Mouse (Mus musculus) spleen, adult 2 months (tissue): ENCODE measurements around the gene Pnmal1. TPM values are rescaled to one million over a fixed set of nuclear protein-coding genes. Genes with fewer than 3 reads are reported as not detected.

Experiments
- DNase-seq, 2 experiments: peaks; one replicate each; pipeline versions ENCODE4 v3.0.0 to v3.0.0-alpha.2; 2012 to 2021; ENCODE audit warnings: low spot score in 2 of 2, low read depth in 1 of 2
- H3K27ac ChIP-seq: fragments of 200-500 bp; 2 replicates; pipeline ENCODE4 v1.5.1; 2012; ENCODE audit warnings: low read length, inconsistent platforms; ENCODE audit not compliant: insufficient read depth
- H3K27me3 ChIP-seq: fragments of 200-500 bp; 2 replicates; pipeline ENCODE4 v1.6.1; 2012; ENCODE audit warnings: mild to moderate bottlenecking, moderate library complexity, low read length, inconsistent platforms; ENCODE audit not compliant: control insufficient read depth, insufficient read depth
- H3K36me3 ChIP-seq: fragments of 200-500 bp; 2 replicates; pipeline ENCODE4 v1.6.1; 2012; ENCODE audit warnings: mild to moderate bottlenecking, low read length, inconsistent platforms; ENCODE audit not compliant: control insufficient read depth, insufficient read depth
- H3K4me1 ChIP-seq: fragments of 200-500 bp; 2 replicates; pipeline ENCODE4 v1.6.1; 2011; ENCODE audit warnings: inconsistent platforms; ENCODE audit not compliant: control insufficient read depth, insufficient read depth, insufficient read length
- H3K4me3 ChIP-seq: fragments of 200-500 bp; 2 replicates; pipeline ENCODE4 v1.5.1; 2011; ENCODE audit warnings: mild to moderate bottlenecking, inconsistent platforms; ENCODE audit not compliant: insufficient read depth, insufficient read length; ENCODE audit errors: extremely low read depth
- CTCF ChIP-seq: fragments of 200-500 bp; IDR thresholded peaks from 2 replicates; pipeline ENCODE4 v1.5.1; 2011; ENCODE audit warnings: mild to moderate bottlenecking, inconsistent platforms; ENCODE audit not compliant: insufficient read depth, insufficient read length, insufficient replicate concordance; ENCODE audit errors: extremely low read depth
- POLR2A ChIP-seq: fragments of 200-500 bp; IDR thresholded peaks from 2 replicates; pipeline ENCODE4 v1.6.1; 2011; ENCODE audit warnings: low read depth, low read length, inconsistent platforms
- WGBS: fragments of 180-500 bp; shearing (Covaris S2); methylation state at CpG from one replicate; pipeline ENCODE4 v1.1.7; 2018; 5-methylcytosine and 5-hydroxymethylcytosine counted together
- polyA plus RNA-seq: library from polyadenylated mRNA; depleted of rRNA; stranded (reverse); fragments of >200 nt; gene quantifications from 2 replicates; pipeline ENCODE4 v1.2.3, GENCODE M21; 2012

Gene Pnmal1
- polyA plus RNA-seq, 1 experiment, result not detected

- H3K4me1 ChIP-seq, result no peaks in the 10 kb centered on the region; the same call in 1 of the 2 replicates
- no peak overlapping the region for H3K4me3 ChIP-seq
- H3K36me3 ChIP-seq, result no peaks in the 10 kb centered on the region
- no peak overlapping the region for H3K27ac ChIP-seq
- TF ChIP-seq CTCF (no peak), POLR2A (no peak)
- no peak for DNase-seq
- 91% methylated on average over 3 of the region's 3 CpGs for WGBS
- no peaks in the 10 kb centered on the region for H3K27me3 ChIP-seq
Observed at GRCm38 (mm10) chr7:16978593-16978992, 19.1 kb downstream of the Pnmal1 start.

- Histone ChIP-seq H3K4me3 (peak overlapping the region; percentile 41), H3K27ac (0 out of 2 replicates have a peak overlapping the region, but pooled peaks have one; percentile 14), H3K4me1 (no peaks in the 10 kb centered on the region; the same call in 1 of the 2 replicates), H3K36me3 (no peaks in the 10 kb centered on the region), H3K27me3 (no peaks in the 10 kb centered on the region)
- TF ChIP-seq POLR2A (no peak; the same call in 1 of the 2 replicates), CTCF (no peak)
- peak in 1 of 2 experiments; percentile 55 for DNase-seq
- WGBS, result under 1% methylated on average over 12 of the region's 12 CpGs
Observed at GRCm38 (mm10) chr7:16980348-16980747, 20.9 kb downstream of the Pnmal1 start.

- peak; percentile 61 to 63 for DNase-seq
- no peak for TF ChIP-seq POLR2A
- TF ChIP-seq CTCF, result no peak
- H3K4me3 ChIP-seq, result peak within 1 kb of the TSS; percentile 44; the same call in 1 of the 2 replicates
- no peaks in the 10 kb centered on the region for H3K36me3 ChIP-seq
- no peaks in the 10 kb centered on the region; the same call in 1 of the 2 replicates for H3K4me1 ChIP-seq
- no peak within 1 kb of the TSS for H3K27ac ChIP-seq
- WGBS, result 39% methylated on average over 26 of the region's 26 CpGs
- no peaks in the 10 kb centered on the region for H3K27me3 ChIP-seq
Observed at GRCm38 (mm10) chr7:16982859-16983568, 23.5 kb downstream of the Pnmal1 start, which contains the start of gene Gm42372. TSS of gene Gm42372 (plus strand) at chr7:16983086.

- TF ChIP-seq POLR2A, result no peak
- TF ChIP-seq CTCF, result no peak
- DNase-seq, result no peak
- Histone ChIP-seq H3K27ac (no peak overlapping the region), H3K36me3 (no peaks in the 10 kb centered on the region), H3K4me3 (no peak overlapping the region), H3K27me3 (no peaks in the 10 kb centered on the region), H3K4me1 (peaks cover 7% of the 10 kb centered on the region; the same call in 1 of the 2 replicates)
- 80% methylated on average over 7 of the region's 7 CpGs for WGBS
Observed at GRCm38 (mm10) chr7:16987541-16988149, 28.2 kb downstream of the Pnmal1 start.

- TF ChIP-seq CTCF (no peak), POLR2A (no peak)
- H3K4me1 ChIP-seq, result peaks cover 7% of the 10 kb centered on the region; the same call in 1 of the 2 replicates
- H3K36me3 ChIP-seq, result no peaks in the 10 kb centered on the region
- DNase-seq, result no peak
- no peak overlapping the region for H3K27ac ChIP-seq
- H3K4me3 ChIP-seq, result no peak overlapping the region
- no peaks in the 10 kb centered on the region for H3K27me3 ChIP-seq
- WGBS, result 78% methylated on average over 3 of the region's 3 CpGs
Observed at GRCm38 (mm10) chr7:16988405-16988804, 28.9 kb downstream of the Pnmal1 start.

- Histone ChIP-seq H3K36me3 (no peaks in the 10 kb centered on the region), H3K4me3 (no peak overlapping the region), H3K27ac (no peak overlapping the region), H3K27me3 (0 out of 2 replicates have a peak, but pooled peaks cover 3% of the 10 kb centered on the region), H3K4me1 (peaks cover 7% of the 10 kb centered on the region; the same call in 1 of the 2 replicates)
- DNase-seq, result peak in 1 of 2 experiments; percentile 15
- TF ChIP-seq POLR2A, result no peak
- TF ChIP-seq CTCF, result no peak
- 23% methylated on average over 15 of the region's 15 CpGs for WGBS
Observed at GRCm38 (mm10) chr7:16990006-16990744, 30.7 kb downstream of the Pnmal1 start.
